Mouse (Mus musculus): ENCODE measurements at regions not wholly inside any gene's neighbourhood (a gene's known extent, or its start where the extent isn't known, plus 50 kb on each side); places are given as distances from the start of the nearest gene placed in this dataset.

- ATAC-seq = no peak
- WGBS = 73% methylated on average over 4 of the region's 4 CpGs
- no peak overlapping the region for H3K27ac ChIP-seq (ENCODE audit: low read length)
Measured at GRCm38 (mm10) chr8:89273276-89273675, 229.3 kb upstream of the Sall1 start.

GRCm38 (mm10) chr8:89272381-89272815 lies 228.4 kb upstream of the Sall1 start:
- ATAC-seq = peak; percentile 66

More at GRCm38 (mm10) chr8:89273276-89273675, 229.3 kb upstream of the Sall1 start:
- Histone ChIP-seq H3K9ac (ENCODE audit: low read depth, low read length) (no peak overlapping the region), H3K4me3 (ENCODE audit: low read length) (no peak overlapping the region), H3K9me3 (ENCODE audit: control insufficient read depth, low read length) (no peaks in the 10 kb centered on the region), H3K27me3 (replicated peaks; ENCODE audit: control insufficient read depth, insufficient read depth, low read length) (peaks cover 16% of the 10 kb centered on the region; the same call in 1 of the 2 replicates), H3K4me1 (ENCODE audit: control insufficient read depth, insufficient read depth, low read length) (0 out of 2 replicates have a peak, but pooled peaks cover 2% of the 10 kb centered on the region), H3K36me3 (ENCODE audit: control insufficient read depth, insufficient read depth, low read length) (no peaks in the 10 kb centered on the region), H3K4me2 (ENCODE audit: low read depth, low read length) (no peak overlapping the region)

GRCm38 (mm10) chr8:89271381-89272355 lies 227.7 kb upstream of the Sall1 start:
- WGBS = 34% methylated on average over 22 of the region's 22 CpGs
- H3K9ac ChIP-seq (ENCODE audit: low read depth, low read length) = peak overlapping the region; percentile 62; the same call in 1 of the 2 replicates
- no peak for ATAC-seq

More at GRCm38 (mm10) chr8:89272381-89272815, 228.4 kb upstream of the Sall1 start:
- Histone ChIP-seq H3K4me3 (ENCODE audit: low read length) (peak overlapping the region; percentile 46), H3K9me3 (ENCODE audit: control insufficient read depth, low read length) (no peaks in the 10 kb centered on the region), H3K36me3 (ENCODE audit: control insufficient read depth, insufficient read depth, low read length) (no peaks in the 10 kb centered on the region), H3K27ac (ENCODE audit: low read length) (no peak overlapping the region), H3K4me1 (ENCODE audit: control insufficient read depth, insufficient read depth, low read length) (0 out of 2 replicates have a peak, but pooled peaks cover 2% of the 10 kb centered on the region), H3K9ac (ENCODE audit: low read depth, low read length) (peak overlapping the region; percentile 62), H3K27me3 (replicated peaks; ENCODE audit: control insufficient read depth, insufficient read depth, low read length) (peaks cover 16% of the 10 kb centered on the region; the same call in 1 of the 2 replicates), H3K4me2 (ENCODE audit: low read depth, low read length) (peak overlapping the region; percentile 83)
- WGBS = 1% methylated on average over 28 of the region's 28 CpGs

GRCm38 (mm10) chr8:89270001-89270400 lies 226.0 kb upstream of the Sall1 start:
- H3K9ac ChIP-seq (ENCODE audit: low read depth, low read length) = no peak overlapping the region
- H3K4me1 ChIP-seq (ENCODE audit: control insufficient read depth, insufficient read depth, low read length) = 0 out of 2 replicates have a peak, but pooled peaks cover 2% of the 10 kb centered on the region
- H3K9me3 ChIP-seq (ENCODE audit: control insufficient read depth, low read length) = no peaks in the 10 kb centered on the region
- H3K4me2 ChIP-seq (ENCODE audit: low read depth, low read length) = no peak overlapping the region
- WGBS = 24% methylated on average over 1 of the region's 1 CpGs
- ATAC-seq = no peak
- peaks cover 16% of the 10 kb centered on the region; the same call in 1 of the 2 replicates for H3K27me3 ChIP-seq (replicated peaks; ENCODE audit: control insufficient read depth, insufficient read depth, low read length)
- no peak overlapping the region for H3K4me3 ChIP-seq (ENCODE audit: low read length)
- no peak overlapping the region for H3K27ac ChIP-seq (ENCODE audit: low read length)
- H3K36me3 ChIP-seq (ENCODE audit: control insufficient read depth, insufficient read depth, low read length) = no peaks in the 10 kb centered on the region

More at GRCm38 (mm10) chr8:89271381-89272355, 227.7 kb upstream of the Sall1 start:
- Histone ChIP-seq H3K4me2 (ENCODE audit: low read depth, low read length) (peak overlapping the region; percentile 83), H3K4me1 (ENCODE audit: control insufficient read depth, insufficient read depth, low read length) (0 out of 2 replicates have a peak, but pooled peaks cover 2% of the 10 kb centered on the region), H3K9me3 (ENCODE audit: control insufficient read depth, low read length) (no peaks in the 10 kb centered on the region), H3K27ac (ENCODE audit: low read length) (no peak overlapping the region), H3K27me3 (replicated peaks; ENCODE audit: control insufficient read depth, insufficient read depth, low read length) (peaks cover 16% of the 10 kb centered on the region; the same call in 1 of the 2 replicates), H3K36me3 (ENCODE audit: control insufficient read depth, insufficient read depth, low read length) (no peaks in the 10 kb centered on the region), H3K4me3 (ENCODE audit: low read length) (peak overlapping the region; percentile 46)

DNA sequence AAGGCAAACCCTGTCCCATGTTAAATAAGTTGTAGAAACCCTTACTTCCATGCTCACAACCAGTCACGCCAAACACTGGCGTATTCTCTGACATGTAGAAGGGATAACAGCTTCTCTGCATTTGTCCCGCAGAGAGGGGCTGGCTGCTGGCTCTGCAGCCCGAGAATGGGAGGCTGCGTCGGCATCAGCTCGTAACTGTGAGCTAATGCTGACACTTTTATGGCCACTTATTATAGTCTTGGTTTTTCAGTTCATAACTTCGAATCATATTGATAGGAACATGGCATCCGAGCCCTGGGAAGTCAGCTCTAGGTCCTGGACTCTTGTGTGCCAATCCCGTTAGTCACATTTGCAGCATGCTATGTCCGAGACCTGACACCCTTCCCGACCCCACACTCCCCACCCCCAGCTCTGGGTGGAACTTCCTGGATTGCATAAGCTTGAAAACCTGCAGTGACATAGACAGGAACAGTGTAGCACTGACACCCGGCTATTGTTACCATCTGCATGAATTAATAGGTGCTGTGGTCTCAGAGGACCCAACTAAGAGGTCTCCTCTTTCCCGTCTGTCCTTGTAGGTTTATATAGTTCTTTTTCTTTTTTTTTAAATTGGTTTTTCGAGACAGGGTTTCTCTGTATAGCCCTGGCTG lies 217.3 kb upstream of the Sall1 start:
- Histone ChIP-seq H3K36me3 (ENCODE audit: control insufficient read depth, insufficient read depth, low read length) (no peaks in the 10 kb centered on the region), H3K4me3 (ENCODE audit: low read length) (no peak overlapping the region), H3K9me3 (ENCODE audit: control insufficient read depth, low read length) (no peaks in the 10 kb centered on the region), H3K27me3 (replicated peaks; ENCODE audit: control insufficient read depth, insufficient read depth, low read length) (no peaks in the 10 kb centered on the region), H3K4me1 (ENCODE audit: control insufficient read depth, insufficient read depth, low read length) (no peaks in the 10 kb centered on the region), H3K4me2 (ENCODE audit: low read depth, low read length) (no peak overlapping the region), H3K9ac (ENCODE audit: low read depth, low read length) (no peak overlapping the region), H3K27ac (ENCODE audit: low read length) (no peak overlapping the region)
- WGBS = 62% methylated on average over 15 of the region's 15 CpGs
- no peak for ATAC-seq

DNA sequence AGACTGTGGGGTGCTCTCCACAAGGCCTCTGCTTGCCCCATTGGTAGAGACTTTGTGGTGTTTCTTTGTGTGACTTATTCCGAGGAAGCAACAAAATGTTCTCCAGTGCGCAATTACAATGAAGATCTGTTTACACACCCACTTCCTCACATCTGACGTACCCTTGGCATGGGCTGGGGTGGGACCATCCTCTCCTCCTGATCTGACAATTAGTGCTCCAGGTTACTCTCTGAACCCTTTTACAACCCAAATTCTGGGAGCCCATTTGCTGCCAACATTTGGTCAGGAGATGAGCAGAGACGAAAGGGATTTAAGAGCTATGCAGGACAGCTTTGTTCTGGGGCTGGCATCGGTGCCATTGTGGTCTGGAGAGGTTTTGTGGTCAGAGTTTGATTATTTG lies 215.9 kb upstream of the Sall1 start:
- H3K27ac ChIP-seq (ENCODE audit: low read length) = no peak overlapping the region
- no peaks in the 10 kb centered on the region for H3K4me1 ChIP-seq (ENCODE audit: control insufficient read depth, insufficient read depth, low read length)
- H3K36me3 ChIP-seq (ENCODE audit: control insufficient read depth, insufficient read depth, low read length) = no peaks in the 10 kb centered on the region
- H3K4me2 ChIP-seq (ENCODE audit: low read depth, low read length) = no peak overlapping the region
- no peaks in the 10 kb centered on the region for H3K27me3 ChIP-seq (replicated peaks; ENCODE audit: control insufficient read depth, insufficient read depth, low read length)
- no peak overlapping the region for H3K9ac ChIP-seq (ENCODE audit: low read depth, low read length)
- no peaks in the 10 kb centered on the region for H3K9me3 ChIP-seq (ENCODE audit: control insufficient read depth, low read length)
- H3K4me3 ChIP-seq (ENCODE audit: low read length) = no peak overlapping the region
- no peak for ATAC-seq
- 69% methylated on average over 5 of the region's 5 CpGs for WGBS

- Histone ChIP-seq H3K4me2 (ENCODE audit: low read depth, low read length) (no peak overlapping the region), H3K9ac (ENCODE audit: low read depth, low read length) (no peak overlapping the region), H3K9me3 (ENCODE audit: control insufficient read depth, low read length) (no peaks in the 10 kb centered on the region), H3K4me3 (ENCODE audit: low read length) (no peak overlapping the region), H3K27ac (ENCODE audit: low read length) (no peak overlapping the region), H3K36me3 (ENCODE audit: control insufficient read depth, insufficient read depth, low read length) (no peaks in the 10 kb centered on the region), H3K4me1 (ENCODE audit: control insufficient read depth, insufficient read depth, low read length) (peaks cover 2% of the 10 kb centered on the region; the same call in 1 of the 2 replicates), H3K27me3 (replicated peaks; ENCODE audit: control insufficient read depth, insufficient read depth, low read length) (peaks cover 8% of the 10 kb centered on the region)
- no peak for ATAC-seq
- WGBS = 68% methylated on average over 4 of the region's 4 CpGs
Measured at GRCm38 (mm10) chr8:89246342-89246741, 202.4 kb upstream of the Sall1 start.

DNA sequence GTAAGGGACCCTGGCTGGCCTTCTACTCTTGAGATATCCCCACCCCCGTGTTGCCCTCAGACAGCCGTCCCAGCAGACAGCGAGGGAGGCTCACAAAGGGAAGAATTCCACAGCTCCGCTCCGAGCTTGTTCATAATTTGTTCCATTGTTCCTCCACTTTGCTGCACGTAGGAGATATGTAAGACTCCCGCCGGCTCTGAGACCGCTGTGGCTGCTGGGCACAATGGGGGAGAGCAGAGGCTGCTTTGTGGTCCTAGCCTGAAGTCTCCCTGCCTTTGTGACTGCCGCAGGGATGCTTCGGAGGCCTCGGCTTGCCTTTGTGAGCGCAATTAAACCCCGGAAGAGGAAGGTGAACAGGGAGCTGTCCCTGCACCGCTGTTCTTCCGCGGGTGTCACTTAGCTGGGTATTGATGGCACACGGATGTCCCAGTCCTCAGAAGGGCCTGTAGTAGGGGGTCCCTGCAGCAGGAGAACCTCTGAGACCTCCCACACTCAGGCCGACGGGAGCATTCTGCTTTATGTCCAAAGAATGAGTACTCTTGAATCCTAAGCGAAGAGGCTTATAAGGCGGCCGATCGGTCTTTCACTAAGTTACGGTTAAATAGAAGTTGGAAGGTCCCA lies 201.3 kb upstream of the Sall1 start:
- peak overlapping the region; percentile 30 for H3K4me3 ChIP-seq (ENCODE audit: low read length)

More for the DNA sequence above, 201.3 kb upstream of the Sall1 start:
- Histone ChIP-seq H3K4me1 (ENCODE audit: control insufficient read depth, insufficient read depth, low read length) (peaks cover 2% of the 10 kb centered on the region; the same call in 1 of the 2 replicates), H3K36me3 (ENCODE audit: control insufficient read depth, insufficient read depth, low read length) (no peaks in the 10 kb centered on the region), H3K27me3 (replicated peaks; ENCODE audit: control insufficient read depth, insufficient read depth, low read length) (peaks cover 8% of the 10 kb centered on the region), H3K4me2 (ENCODE audit: low read depth, low read length) (peak overlapping the region; percentile 43), H3K9me3 (ENCODE audit: control insufficient read depth, low read length) (no peaks in the 10 kb centered on the region), H3K9ac (ENCODE audit: low read depth, low read length) (peak overlapping the region; percentile 39; the same call in 1 of the 2 replicates), H3K27ac (ENCODE audit: low read length) (no peak overlapping the region)
- WGBS = 24% methylated on average over 25 of the region's 25 CpGs
- no peak for ATAC-seq

Data from intestine, embryonic 16.5 days (tissue).